Mouse (Mus musculus): ENCODE results near the gene Zfp974.
"Not testable (repeated sequence)": the region's sequence is repeated elsewhere in the genome, so short reads cannot be mapped to it uniquely, and the experiment has no call there.

DNA sequence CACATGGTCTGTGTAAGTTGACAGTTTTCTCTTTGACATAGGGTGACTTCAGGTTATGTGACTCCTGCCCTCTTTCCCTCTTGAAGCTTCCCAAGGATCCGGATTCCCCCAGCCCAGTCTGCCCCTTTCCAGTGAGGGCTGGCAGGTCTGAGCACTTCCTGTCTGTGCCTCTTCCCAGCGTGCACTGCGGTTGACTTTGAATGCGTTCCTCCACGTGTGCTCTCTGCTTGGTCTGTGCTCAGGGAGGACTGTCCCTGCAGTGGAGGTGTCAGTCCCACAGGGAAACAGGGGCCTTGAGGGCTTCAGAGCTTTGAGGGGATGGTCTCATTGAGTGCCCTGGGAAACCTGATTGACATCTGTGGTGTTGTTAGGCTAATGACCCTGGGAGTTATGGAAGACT, 66.7 kb downstream of the Zfp974 start:
- not testable (repeated sequence) for TF ChIP-seq CTCF, EP300 (IDR thresholded peaks at IDR 0.05; ENCODE audit: low read depth)

All from liver, embryonic 14.5 days (tissue).